Mouse (Mus musculus) central nervous system, embryonic 11.5 days (tissue): Measurements from ENCODE around the gene Gar1. TPM values are rescaled to one million over a fixed set of nuclear protein-coding genes. Genes with fewer than 3 reads are reported as not detected.

ENCODE experiments used
- polyA plus RNA-seq: library from polyadenylated mRNA; depleted of rRNA; stranded (reverse); fragments of >200 nt; gene quantifications from 2 replicates; pipeline ENCODE4 v1.2.3, GENCODE M21; 2012; rRNA removed

The Gar1 gene
- polyA plus RNA-seq = 122 and 179 TPM in 2 replicates

GRCm38 (mm10) chr3:129831035-129831568 is at the start of gene Gar1:
Gar1 (minus strand) TSS chr3:129831396.

GRCm38 (mm10) chr3:129878405-129879021 is 47.3 kb upstream of the Gar1 start, which contains the start of gene Pla2g12a:
Pla2g12a (plus strand) TSS chr3:129878606.

GRCm38 (mm10) chr3:129835388-129835934 is 4.3 kb upstream of the Gar1 start, which contains the start of gene Cfi:
Cfi (plus strand) TSS chr3:129835884.

GRCm38 (mm10) chr3:129822206-129822775 is 8.9 kb downstream of the Gar1 start, which contains the start of gene Rrh:
Rrh (minus strand) TSS chr3:129822587.

GRCm38 (mm10) chr3:129803765-129804164 is 27.4 kb downstream of the Gar1 start, which contains the start of gene Lrit3:
Lrit3 (minus strand) TSS chr3:129804030.

Other genes with a start within 250 kb of the Gar1 start
- gene Egf, start 76.1 kb downstream of the Gar1 start, polyA plus RNA-seq = 3.3 and 3.6 TPM in 2 replicates
- 0.07 and 0.13 TPM in 2 replicates for gene Lrit3, start 27.4 kb downstream of the Gar1 start, polyA plus RNA-seq
- 0.40 and 0.82 TPM in 2 replicates for gene Rrh, start 8.8 kb downstream of the Gar1 start, polyA plus RNA-seq
- gene Cfi, start 4.5 kb upstream of the Gar1 start, polyA plus RNA-seq = 2.2 and 5.7 TPM in 2 replicates
- 19.0 and 20.5 TPM in 2 replicates for gene Pla2g12a, start 47.2 kb upstream of the Gar1 start, polyA plus RNA-seq
- 67.0 and 68.0 TPM in 2 replicates for gene Casp6, start 70.0 kb upstream of the Gar1 start, polyA plus RNA-seq
- 1.2 and 1.5 TPM in 2 replicates for gene Mcub, start 138.8 kb upstream of the Gar1 start, polyA plus RNA-seq
- 64.8 and 76.0 TPM in 2 replicates for gene Sec24b, start 230.2 kb upstream of the Gar1 start, polyA plus RNA-seq